Mouse (Mus musculus) urinary bladder, postnatal 4 days (tissue): Measurements from ENCODE around the gene Maml3.

Experiments used
- DNase-seq, 2 experiments: peaks; one replicate each; pipeline ENCODE4 v3.0.0; 2021 to 2022; ENCODE audit warnings: low spot score in 2 of 2

Maml3 gene

DNA sequence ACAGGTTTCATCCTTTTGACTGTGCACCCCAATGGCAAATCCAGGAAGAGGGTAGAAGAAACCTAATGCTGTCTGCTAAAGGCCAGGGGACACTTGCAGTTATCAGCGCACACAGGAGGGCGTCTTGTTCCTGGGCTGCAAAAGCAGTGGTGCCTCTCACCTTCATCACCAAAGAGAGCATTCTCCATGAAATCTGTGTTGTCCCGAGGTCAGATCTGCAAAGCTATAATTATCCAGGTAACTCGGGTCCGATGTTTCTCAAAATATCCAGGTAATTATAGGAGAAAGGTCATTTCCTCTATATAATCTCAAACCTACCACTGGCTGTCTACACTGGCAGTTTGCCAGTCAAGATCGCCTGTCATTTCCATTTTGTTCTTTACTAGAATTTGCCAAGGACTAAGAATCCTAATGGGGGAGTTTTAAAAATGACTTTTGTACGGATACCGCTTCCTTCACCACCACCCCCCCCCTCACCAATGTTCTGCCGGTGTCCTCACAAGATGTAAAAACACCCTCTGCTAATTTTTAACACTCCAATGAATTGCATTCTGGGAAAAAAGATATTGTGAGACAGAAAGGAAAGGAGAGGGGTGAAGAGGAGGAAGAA is 98.0 kb downstream of the Maml3 start:
- no peak for DNase-seq

DNA sequence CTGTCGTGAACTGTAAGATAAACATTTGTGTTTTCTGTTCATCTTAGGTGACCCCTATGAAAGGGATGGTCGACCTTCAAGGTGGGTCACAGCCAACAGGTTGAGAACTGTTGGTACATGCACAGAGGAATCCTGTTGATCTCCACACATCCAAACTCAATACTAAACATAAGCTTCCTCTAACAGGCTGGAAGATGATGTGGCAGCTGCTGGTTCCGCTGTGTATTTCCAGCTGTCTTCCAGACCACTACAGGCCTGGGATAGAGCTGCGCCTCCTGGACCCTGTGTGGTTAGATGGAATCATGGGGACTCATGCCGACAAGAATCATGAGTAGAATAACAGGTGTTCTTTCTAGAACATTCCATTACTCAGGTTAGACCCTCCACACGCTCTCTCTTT is 101.2 kb downstream of the Maml3 start:
- no peak for DNase-seq

DNA sequence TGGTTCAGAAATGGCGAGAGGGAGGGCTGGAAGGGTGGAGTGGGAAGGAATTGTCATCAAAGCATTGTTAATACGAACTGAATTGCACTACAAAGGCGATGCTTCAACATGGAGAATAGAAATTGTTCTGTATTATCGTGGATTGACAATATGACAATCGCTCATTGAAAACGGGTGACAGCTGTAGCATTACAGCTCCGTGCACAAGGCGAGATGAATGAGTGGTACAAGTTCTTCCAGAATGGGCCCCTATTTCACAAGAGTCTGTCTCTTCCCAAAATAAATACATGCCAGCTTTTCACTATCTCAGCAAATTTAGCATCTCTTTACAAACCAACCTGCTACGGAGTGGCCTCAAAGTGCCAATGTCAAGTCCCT is 103.4 kb downstream of the Maml3 start:
- DNase-seq, result no peak

DNA sequence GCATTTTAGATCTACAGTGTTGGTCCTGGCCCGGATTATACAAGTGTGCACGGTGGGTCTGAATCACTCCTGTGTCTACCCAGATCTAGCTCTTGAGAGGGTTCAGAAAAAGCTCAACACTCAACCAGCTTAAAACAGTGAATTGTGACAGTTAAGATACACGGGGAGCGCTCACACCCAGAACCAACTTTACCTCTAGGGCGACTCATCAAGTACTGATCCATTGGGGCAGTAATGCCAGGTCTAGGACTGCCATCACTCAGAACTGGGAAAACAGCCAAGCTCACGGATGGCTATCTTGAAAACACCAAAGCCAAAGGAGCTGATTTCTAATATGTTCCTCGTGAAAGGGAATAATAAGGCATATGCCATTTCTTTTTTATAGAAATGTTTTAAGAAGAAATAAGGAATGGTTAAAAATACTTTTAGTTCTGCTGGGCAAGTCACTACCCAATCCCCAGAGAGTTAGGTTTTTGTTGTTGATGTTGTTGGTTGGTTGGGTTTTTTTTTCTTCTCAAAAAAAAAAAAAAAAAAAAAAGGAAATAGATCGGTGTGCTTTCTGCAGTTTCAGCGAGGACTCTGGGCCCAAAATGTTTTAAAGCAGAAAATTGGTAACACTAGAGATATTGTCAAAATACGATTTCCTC is 103.9 kb downstream of the Maml3 start:
- DNase-seq, result no peak

DNA sequence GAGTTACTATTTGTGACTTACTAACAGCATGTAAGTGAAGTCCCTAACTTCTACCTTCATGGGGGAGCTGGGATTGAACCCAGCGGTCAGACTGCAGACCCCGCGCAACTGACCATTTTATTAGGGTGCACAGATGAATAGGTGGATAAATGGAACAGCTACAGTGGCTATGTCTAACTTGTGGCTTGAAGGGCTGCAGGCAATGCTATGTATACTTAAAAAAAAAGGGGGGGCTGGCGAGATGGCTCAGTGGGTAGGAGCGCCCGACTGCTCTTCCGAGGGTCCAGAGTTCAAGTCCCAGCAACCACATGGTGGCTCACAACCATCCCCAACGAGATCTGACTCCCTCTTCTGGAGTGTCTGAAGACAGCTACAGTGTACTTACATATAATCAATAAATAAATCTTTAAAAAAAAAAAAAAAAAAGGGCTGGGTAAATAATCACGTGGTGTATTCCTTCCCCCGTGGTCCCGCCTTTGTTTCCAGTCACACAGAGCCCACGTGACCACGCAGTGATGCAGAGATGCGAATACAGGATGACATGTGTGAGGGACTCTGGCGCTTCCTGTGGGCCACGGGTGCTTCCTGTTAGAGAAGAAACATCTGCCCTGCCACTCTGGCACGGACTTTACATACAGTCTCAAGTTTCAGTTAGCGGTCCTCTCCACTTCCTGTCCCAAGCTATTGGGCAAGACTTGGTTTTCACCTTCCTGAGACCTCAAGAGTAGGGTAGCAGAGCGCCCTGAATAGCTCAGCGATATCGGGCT is 105.0 kb downstream of the Maml3 start:
- no peak for DNase-seq

DNA sequence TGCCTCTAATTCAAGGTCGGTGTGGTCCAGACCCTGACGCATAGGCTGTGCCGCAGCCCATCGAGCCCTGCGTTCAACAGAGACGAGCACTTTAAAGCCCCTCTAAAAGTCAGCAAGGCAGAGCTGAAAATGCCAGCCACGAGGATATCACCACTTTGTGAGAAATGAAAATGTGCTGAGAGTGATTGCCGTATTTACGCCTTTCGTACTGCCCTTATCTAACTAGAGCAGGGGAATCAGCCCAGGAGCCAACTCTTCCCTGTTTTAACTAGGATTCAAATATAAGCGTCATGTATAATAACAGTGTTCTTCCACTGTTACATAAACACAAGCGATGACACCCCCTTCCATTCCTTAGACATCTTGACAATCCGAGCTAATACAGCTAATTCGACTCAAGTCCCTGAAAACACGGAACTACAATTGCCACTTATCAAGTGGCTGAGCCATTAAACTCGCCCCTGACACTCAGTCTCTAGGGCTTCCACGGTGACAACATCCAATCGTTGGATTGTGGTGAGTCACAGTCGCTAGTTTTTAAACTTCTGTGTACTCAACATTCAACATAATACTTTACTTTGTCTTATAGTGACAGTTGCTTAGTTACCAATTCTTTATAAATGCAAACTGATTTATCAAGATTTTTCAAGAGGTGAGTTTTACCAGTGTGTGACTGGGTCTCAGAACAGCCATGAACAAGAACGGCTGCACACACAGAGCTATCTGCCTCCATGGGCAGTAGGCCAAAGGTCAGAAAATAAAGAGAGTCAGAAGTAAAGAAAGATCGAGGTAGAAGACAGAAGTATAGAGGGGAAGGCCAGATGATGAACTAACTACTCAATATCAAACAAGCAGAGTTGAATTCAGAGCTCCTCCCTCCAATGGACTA is 106.1 kb downstream of the Maml3 start:
- no peak for DNase-seq

DNA sequence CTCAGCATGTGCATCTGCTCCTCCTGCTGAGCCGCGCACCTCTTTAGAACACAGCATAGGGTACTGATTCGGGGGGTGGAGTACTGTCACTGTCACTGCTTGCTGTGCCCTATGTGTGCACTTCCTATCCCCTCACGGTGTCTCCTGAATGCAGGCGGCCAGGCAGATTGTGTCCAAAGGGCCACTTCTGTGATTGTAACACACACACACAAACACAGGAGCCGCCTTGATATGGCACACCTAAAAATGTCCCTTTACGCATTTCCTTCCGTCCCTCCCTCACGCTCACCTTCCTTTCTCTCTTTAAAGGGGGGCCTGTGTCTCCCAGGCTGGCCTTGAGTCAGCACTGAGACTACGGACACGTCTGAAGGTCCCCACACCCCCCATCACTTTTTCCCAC is 107.3 kb downstream of the Maml3 start:
- no peak for DNase-seq

DNA sequence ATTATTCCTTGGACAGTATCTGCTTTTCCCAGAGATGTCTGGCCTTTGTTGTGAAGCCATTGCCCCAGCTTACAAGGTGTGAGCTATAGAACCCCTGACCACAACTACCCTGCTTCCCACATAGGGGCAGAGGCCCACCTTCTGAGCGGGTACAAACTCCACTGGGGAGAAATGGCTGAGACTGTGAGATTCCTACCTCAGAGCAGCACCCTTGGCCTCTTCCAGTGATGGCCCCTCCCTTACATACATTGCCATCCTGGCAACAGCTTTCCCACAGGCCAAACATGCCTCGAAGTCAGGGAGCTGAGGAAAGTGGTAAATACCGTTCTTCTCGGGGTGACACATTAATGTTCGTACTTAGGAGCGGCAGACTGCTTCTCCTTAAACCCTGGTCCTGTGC is 118.4 kb downstream of the Maml3 start:
- DNase-seq, result no peak

DNA sequence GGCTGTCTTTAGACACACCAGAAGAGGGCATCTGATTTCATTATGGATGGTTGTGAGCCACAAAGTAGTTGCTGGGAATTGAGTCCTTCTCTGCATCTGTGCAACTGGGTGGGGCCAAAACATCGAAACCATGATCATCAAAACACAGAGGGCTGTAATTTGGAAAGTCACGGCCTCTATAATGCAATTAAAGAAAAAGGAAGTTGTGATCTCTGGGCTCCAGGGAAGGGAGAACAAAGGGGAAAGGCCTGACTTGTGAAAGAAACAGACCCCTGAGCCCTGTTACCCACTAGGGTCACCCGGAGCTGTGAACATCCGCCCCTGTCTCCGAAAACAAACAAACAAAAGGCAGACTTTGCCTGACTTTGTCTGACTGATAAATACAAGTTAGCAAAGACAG is 123.4 kb downstream of the Maml3 start:
- DNase-seq, result no peak

DNA sequence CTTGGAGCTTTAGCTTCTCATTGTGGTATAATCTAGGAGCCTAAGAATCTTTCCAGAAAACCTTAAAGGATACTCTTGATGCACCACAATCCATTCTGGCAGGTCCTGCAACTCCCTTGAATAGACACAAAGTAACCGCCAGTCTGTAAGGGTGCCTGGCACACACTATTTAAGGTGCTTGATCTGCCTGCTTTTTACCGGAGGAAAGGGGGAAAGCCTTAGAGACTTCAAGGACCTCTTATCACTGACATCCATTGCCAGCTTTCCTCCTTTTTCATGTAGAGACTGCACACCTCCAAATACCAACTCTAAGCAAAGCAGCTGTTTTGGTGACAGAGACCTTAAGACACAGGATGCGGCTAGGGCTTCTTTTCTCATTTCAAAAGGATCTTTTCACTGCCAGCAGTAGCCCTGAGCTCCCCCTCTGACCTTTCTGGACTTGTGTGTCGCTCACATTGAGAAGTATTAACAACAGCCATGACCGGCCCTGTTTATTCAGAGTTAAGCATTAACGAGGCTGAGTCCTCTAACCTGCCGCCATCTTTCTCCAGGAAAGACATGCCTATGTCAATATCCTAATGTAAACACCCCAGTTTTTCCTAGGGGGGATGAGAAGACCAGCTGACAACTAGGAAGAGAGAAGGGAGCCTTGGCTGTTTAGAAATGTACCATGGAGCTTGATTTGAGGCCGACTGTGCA is 127.1 kb downstream of the Maml3 start:
- DNase-seq, result no peak

DNA sequence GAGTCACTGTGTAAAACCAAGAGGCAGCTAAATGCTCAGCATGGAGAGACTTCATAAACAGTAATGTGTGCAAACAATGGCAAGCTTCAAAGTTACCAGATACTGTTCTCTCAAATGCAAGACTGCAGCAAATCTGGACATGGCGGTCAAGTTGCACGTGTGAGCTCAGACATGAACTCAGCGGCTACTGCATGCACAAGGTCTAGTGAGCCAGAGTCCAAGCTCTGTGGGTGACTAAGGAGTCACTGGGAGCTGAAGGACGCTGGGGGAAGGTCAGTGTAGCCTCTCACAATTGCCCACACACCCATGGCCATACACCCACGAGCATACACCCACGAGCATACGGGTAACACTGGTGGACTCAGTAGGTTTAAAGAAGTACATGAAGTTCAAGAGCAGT is 130.3 kb downstream of the Maml3 start:
- no peak for DNase-seq

DNA sequence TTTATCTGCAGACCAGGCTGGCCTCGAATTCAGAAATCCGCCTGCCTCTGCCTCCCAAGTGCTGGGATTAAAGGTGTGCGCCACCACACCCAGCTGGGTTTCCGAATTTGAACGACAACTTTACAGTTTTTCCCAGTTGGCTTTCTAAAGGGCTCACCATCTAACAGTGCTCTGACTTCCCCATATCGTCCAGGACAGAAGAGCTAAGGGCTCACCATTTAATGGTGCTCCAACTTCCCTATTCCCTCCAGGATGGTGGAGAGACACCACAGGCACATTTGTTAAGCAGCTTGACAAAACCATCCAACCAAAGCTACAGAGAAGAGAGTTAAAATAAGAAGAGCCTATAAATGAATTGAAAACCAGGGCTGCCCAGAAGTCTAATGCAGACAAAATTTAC is 130.7 kb downstream of the Maml3 start:
- DNase-seq, result no peak

DNA sequence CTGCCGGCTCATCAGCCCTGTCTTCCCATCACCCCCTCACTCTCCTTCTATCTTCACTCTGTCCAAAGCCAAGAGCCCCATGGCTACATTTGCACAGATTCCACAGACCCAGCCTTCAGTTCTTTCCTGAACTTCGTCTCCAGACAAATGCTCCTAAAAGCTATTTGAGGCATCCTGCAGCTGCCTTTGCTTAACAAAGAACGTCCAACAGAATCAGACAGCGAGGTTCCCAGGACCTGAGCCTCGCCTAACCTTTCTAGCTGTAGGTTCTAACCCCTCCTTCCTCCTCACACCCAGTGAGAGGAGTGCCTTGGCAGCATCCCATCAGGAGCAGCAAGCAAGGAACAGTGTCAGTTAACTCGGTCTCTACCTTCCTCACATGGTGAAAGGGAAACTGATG is 132.3 kb downstream of the Maml3 start:
- no peak for DNase-seq

DNA sequence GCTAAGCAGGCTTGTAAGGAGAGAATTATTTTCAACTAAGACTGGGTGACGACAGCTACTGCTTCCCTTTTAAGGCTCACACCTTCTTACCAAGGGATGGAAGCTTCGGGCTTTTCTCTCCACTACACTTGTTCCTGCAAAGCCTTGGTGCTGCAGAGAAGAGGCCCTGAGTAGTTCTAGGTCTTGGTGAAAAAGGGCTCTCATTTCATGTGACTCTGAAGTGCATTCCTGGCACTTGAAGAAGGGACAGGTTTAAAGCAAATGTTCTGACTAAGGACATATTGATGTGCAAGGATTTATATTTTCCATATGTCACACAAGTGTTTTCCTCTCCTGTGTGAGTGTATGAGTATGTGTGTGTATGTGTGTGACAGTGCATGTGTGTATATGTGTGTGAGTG is 134.4 kb downstream of the Maml3 start:
- no peak for DNase-seq

DNA sequence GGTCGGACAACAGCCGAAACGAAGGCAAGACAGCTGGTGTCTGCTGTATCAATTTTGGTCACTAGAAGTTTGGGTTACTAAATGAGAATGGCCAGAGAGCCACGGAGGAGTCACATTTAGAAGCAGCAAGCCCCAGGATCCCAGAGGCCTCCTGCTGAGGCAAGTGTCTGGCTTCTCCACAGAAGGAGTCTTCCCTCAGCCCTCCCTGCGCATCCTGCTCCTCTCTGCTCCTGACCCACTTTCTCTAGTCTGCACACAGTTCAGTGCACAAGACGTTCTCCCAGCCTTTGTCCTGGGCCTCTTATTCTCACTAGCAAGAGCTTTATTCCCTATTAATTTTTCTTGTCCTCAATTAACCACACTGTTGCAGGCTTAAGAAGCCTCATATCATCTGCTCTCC is 135.4 kb downstream of the Maml3 start:
- DNase-seq, result no peak

DNA sequence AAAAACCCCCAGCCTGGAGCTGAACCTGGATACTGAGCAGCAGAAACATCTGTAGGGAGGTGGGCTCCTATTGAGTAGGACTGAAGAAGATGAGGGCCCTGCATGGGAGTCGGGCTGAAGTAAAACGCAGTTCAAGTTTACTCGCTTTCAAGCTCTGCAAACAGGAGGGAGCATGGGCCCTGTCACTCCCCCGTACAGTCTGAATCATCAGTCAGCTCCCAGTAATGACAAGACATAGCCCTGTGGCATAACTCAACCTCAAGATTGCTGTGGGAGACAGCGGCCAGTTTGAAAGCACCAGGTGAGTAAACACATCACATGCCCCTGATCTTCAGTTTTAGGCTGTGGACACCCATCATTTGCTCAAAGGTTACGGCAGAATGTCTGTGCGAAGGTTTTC is 139.0 kb downstream of the Maml3 start:
- DNase-seq, result no peak

DNA sequence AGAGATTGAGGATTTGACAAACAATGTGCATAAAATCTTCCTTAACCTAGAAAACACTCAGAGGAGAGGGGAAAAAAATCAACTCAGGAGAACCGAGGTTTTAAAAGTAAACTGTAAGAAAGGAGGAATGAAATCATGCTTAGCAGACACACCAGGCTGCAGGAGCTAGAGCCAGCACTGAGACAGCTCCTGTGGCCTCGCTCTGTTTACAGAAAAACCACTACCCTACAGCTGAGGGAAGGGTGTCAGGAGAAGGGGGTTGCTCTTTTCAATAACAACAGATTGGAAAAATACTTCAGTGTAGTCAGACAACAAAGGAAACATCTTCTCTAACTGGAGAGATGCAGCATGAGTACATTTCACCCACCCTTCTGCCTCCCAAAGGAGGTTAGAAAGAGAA is 139.4 kb downstream of the Maml3 start:
- no peak for DNase-seq

DNA sequence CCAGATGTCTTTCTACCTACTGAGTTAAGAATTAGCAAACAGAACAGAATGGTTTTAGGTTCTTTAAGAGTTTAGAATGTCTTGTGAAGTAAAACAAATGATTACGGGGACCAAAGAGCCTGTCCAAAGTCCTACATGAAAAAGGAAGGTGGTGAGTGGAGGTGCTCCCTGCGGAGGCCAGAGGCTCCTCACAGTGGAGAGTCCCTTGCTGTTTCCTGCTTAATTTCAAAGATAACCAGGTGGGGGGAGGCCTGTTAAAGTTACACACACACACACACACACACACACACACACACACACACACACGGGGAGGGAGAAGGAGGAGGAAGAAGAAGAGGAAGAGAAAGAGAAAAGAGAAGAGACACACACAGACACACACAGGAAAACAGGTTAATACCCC is 139.9 kb downstream of the Maml3 start:
- DNase-seq, result no peak

DNA sequence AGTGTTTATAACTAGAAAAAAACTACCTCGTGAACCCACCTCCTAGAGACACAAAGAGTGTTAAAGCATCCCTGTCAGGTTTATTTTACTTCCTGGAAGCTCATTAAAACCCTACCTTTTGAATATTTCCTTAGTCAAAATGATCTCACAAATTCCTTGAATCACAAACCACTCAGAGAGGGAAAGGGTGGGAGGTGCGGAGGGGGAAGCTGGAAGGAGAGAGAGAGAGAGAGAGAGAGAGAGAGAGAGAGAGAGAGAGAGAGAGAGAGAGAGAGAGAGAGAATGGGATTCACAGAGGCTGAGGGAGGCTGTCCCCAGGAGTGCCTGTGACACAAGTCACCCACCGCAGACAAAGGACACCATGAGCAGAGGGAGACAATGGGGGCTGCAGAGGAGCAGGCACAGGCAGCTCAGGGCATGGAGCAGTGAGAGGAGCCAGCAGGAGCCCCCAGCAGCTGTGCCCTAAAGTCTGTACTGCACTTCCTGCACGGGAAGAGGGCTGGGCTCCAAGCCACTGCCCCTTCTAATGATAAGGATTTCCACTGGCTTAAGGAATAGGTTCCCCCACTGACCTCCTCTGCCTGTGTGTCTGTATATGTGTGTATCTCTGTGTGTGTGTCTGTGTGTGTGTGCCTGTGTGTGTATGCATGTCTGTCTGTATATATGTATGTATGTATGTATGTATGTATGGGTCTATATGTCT is 140.8 kb downstream of the Maml3 start:
- no peak for DNase-seq

DNA sequence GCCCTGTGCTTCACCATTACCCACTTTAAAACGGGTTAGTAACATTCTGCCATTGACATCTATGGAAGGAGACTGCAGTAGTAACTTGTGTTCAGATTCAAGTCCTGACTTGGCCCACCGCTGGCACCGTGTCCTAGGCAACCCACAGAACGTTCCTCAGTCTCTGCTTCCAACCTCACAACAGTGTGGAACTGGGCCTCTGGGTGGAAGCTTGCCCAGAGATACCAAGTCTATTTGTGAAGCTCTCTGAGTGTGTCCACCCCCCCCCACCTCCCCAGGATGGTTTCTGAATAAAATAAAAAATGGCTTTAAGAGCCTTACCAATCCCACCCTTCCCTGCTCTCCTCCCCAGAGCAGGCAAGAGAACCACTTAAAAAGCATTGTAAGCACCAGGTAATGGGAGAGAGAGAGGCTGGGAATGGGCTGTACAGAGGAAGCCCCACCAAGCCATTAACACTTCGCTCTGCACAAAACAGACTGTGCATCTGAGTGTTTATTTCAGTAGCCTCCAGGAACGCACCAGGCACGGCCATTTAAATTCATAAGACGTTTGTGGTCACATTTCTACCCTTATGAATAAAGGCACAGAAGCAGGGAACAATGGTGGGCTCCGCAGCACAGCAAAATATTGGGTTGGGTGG is 141.6 kb downstream of the Maml3 start:
- DNase-seq, result no peak

DNA sequence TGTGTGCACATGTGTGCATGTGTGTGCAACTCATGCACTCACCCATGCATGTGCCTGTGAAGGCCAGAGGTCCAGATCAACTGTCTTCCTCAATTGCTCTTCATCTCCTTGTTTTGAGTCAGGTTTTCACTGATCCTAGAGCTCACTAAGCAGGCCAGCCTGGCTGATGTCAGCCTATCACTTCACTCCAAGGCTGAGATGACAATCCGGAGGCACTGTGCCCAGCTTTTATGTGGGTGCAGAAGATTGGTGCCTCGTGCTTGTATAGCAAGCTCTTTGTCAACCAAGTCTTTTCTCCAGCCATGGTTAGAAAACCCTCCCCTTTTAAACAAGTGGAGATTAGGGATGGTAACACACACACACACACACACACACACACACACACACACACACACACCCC is 146.1 kb downstream of the Maml3 start:
- no peak for DNase-seq
